Mouse (Mus musculus) liver, embryonic 12.5 days (tissue): Measurements from ENCODE around the gene Parvb. TPM values are rescaled to one million over a fixed set of nuclear protein-coding genes. Genes with fewer than 3 reads are reported as not detected.

Experiments
- ATAC-seq: fragments of 200-750 bp; cut with Nextera tagmentation; 2 replicates; pipeline ENCODE4 v1.8.0; 2017; ENCODE audit warnings: moderate number of reproducible peaks, mild to moderate bottlenecking, moderate library complexity
- H3K27ac ChIP-seq: fragments of 300-500 bp; sonication (generic); 2 replicates; pipeline ENCODE4 v1.5.1; 2016; ENCODE audit warnings: mild to moderate bottlenecking
- H3K27me3 ChIP-seq: fragments of 300-500 bp; sonication (generic); replicated peaks from 2 replicates; pipeline ENCODE4 v1.6.1; 2016; ENCODE audit warnings: mild to moderate bottlenecking, moderate library complexity
- H3K36me3 ChIP-seq: fragments of 300-500 bp; sonication (generic); 2 replicates; pipeline ENCODE4 v1.6.1; 2016; ENCODE audit warnings: mild to moderate bottlenecking, moderate library complexity
- H3K4me1 ChIP-seq: fragments of 300-500 bp; sonication (generic); 2 replicates; pipeline ENCODE4 v1.6.1; 2016
- H3K4me2 ChIP-seq: fragments of 300-500 bp; sonication (generic); 2 replicates; pipeline ENCODE4 v1.6.1; 2016; ENCODE audit warnings: mild to moderate bottlenecking, moderate library complexity
- H3K4me3 ChIP-seq: fragments of 300-500 bp; sonication (generic); 2 replicates; pipeline ENCODE4 v1.5.1; 2016; ENCODE audit warnings: mild to moderate bottlenecking, moderate library complexity
- H3K9ac ChIP-seq: fragments of 300-500 bp; sonication (generic); 2 replicates; pipeline ENCODE4 v1.6.1; 2016; ENCODE audit warnings: mild to moderate bottlenecking, moderate library complexity
- H3K9me3 ChIP-seq: fragments of 300-500 bp; sonication (generic); replicated peaks from 2 replicates; pipeline ENCODE4 v1.6.1; 2016; ENCODE audit warnings: mild to moderate bottlenecking, moderate library complexity
- WGBS: fragments of 180-500 bp; shearing (Covaris S2); methylation state at CpG from one replicate; pipeline ENCODE4 v1.1.7; 2016; ENCODE audit not compliant: insufficient replicate concordance; 5-methylcytosine and 5-hydroxymethylcytosine counted together
- polyA plus RNA-seq: library from polyadenylated mRNA; unstranded; fragments of >200 nt; fragmentation: Nextera tagmentation; extraction: Ambion mirVana; gene quantifications from 2 replicates; pipeline ENCODE4 v1.2.1, GENCODE M21; 2016

Gene Parvb
- polyA plus RNA-seq, 1 experiment from 2014 or later = 7.5 TPM

- WGBS = 29% methylated on average over 9 of the region's 9 CpGs
- Histone ChIP-seq H3K27ac (0 out of 2 replicates have a peak overlapping the region, but pooled peaks have one; percentile 22), H3K27me3 (peaks cover 24% of the 10 kb centered on the region), H3K4me2 (peak overlapping the region; percentile 11; the same call in 1 of the 2 replicates), H3K4me3 (no peak overlapping the region), H3K9ac (no peak overlapping the region), H3K4me1 (peaks cover 39% of the 10 kb centered on the region), H3K9me3 (no peaks in the 10 kb centered on the region), H3K36me3 (peaks cover 17% of the 10 kb centered on the region)
- ATAC-seq = no peak
Measured at GRCm38 (mm10) chr15:84218783-84219271, 13.0 kb upstream of the Parvb start.

- no peak for ATAC-seq
- Histone ChIP-seq H3K36me3 (no peaks in the 10 kb centered on the region), H3K9ac (no peak overlapping the region), H3K27ac (no peak overlapping the region), H3K4me2 (no peak overlapping the region), H3K27me3 (peaks cover 42% of the 10 kb centered on the region), H3K4me3 (no peak overlapping the region), H3K9me3 (no peaks in the 10 kb centered on the region), H3K4me1 (peaks cover 27% of the 10 kb centered on the region)
- WGBS = 75% methylated on average over 5 of the region's 5 CpGs
Measured at GRCm38 (mm10) chr15:84221539-84221938, 10.3 kb upstream of the Parvb start.

DNA sequence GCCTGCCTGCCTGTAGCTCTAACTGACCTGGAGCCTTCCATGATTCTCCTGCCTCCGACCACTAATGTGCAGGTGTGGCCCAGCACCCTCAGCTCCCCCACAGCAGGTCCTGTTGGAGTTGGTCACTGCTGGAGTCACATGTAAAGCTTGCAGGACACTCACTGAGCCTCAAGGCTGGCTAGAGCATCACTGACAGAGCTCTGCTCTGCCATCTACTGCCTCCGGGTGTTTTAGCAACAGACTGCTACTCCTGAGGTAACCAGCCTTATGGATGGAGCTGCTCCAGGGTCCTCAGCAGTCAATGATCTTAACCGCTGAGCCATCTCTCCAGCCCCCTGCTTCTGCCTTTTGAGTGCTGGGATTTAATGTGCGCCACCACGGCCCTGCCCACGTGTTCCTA lies 8.4 kb upstream of the Parvb start:
- Histone ChIP-seq H3K4me1 (peaks cover 11% of the 10 kb centered on the region; the same call in 1 of the 2 replicates), H3K36me3 (no peaks in the 10 kb centered on the region), H3K27ac (no peak overlapping the region), H3K9ac (no peak overlapping the region), H3K27me3 (peaks cover 40% of the 10 kb centered on the region), H3K9me3 (no peaks in the 10 kb centered on the region), H3K4me3 (no peak overlapping the region), H3K4me2 (no peak overlapping the region)
- no peak for ATAC-seq
- 40% methylated on average over 6 of the region's 6 CpGs for WGBS

DNA sequence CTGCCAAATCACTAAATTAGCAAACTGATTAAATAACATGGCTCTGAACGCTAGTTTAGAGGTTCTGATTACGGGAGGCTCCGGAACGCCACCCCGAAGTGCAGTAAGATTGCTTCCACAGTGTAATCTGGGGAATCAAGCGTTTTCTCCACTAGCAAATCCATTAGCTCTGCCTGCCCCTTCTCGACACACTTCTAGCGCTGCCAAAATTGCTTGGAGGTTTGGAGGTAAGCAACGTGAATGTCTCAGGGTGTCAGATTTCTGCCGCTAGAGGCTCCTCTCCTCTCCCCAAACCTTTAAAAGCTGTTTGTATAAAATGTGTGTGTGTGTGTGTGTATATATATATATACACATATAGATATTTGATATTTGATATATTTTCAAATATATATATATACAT lies 7.1 kb upstream of the Parvb start:
- H3K4me1 ChIP-seq = peaks cover 6% of the 10 kb centered on the region
- H3K9ac ChIP-seq = no peak overlapping the region
- no peak for ATAC-seq
- peaks cover 30% of the 10 kb centered on the region for H3K27me3 ChIP-seq
- H3K4me3 ChIP-seq = no peak overlapping the region
- no peaks in the 10 kb centered on the region for H3K36me3 ChIP-seq
- WGBS = 50% methylated on average over 10 of the region's 10 CpGs
- no peak overlapping the region for H3K4me2 ChIP-seq
- no peak overlapping the region for H3K27ac ChIP-seq
- no peaks in the 10 kb centered on the region for H3K9me3 ChIP-seq

- Histone ChIP-seq H3K4me1 (peaks cover 26% of the 10 kb centered on the region), H3K27ac (no peak overlapping the region), H3K9ac (no peak overlapping the region), H3K4me2 (no peak overlapping the region), H3K9me3 (no peaks in the 10 kb centered on the region), H3K36me3 (no peaks in the 10 kb centered on the region), H3K4me3 (no peak overlapping the region), H3K27me3 (peaks cover 25% of the 10 kb centered on the region)
- ATAC-seq = no peak
- 79% methylated on average over 15 of the region's 15 CpGs for WGBS
Measured at GRCm38 (mm10) chr15:84226918-84227317, 4.9 kb upstream of the Parvb start.

GRCm38 (mm10) chr15:84230661-84231060 lies 1.2 kb upstream of the Parvb start:
- no peaks in the 10 kb centered on the region for H3K9me3 ChIP-seq
- peak overlapping the region; percentile 92 for H3K27ac ChIP-seq
- H3K4me1 ChIP-seq = peaks cover 55% of the 10 kb centered on the region
- H3K27me3 ChIP-seq = peaks cover 13% of the 10 kb centered on the region
- H3K4me2 ChIP-seq = peak overlapping the region; percentile 88
- H3K9ac ChIP-seq = peak overlapping the region; percentile 73
- peak overlapping the region; percentile 75 for H3K4me3 ChIP-seq
- ATAC-seq = peak; percentile 78
- peaks cover 5% of the 10 kb centered on the region; the same call in 1 of the 2 replicates for H3K36me3 ChIP-seq
- WGBS = 5% methylated on average over 5 of the region's 5 CpGs

DNA sequence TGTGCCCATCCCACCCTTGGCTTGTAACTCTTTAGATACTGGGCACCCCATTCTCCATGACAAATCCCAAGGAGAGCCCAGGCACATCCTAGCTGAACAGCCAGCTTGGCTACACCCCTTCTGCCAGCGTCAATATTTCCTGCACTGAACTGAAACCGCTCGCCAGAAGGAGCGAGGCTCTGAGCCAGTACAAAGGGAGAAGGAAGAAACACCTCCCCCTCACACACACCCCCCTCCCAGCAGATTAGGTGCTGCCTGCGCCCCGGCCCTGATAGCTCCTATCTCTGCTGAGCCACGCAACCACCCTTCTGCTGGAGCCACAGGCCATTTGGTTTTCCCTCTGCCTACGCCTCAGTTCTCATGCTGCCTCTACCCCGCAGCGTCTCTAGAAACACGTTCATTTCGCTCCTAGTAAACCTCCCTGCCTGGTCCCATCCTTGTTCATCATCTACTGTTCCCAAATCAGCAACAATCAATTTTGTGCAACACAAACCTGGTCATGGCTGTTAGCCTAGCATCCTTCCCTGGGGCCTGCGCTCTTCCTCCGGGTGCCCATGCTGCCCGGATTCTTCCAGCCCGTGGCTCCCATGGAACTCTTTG lies 630 bp upstream of the Parvb start:
- peaks cover 58% of the 10 kb centered on the region for H3K4me1 ChIP-seq
- H3K9me3 ChIP-seq = no peaks in the 10 kb centered on the region
- WGBS = 1% methylated on average over 16 of the region's 16 CpGs
- peak overlapping the region; percentile 92 for H3K27ac ChIP-seq
- peaks cover 7% of the 10 kb centered on the region for H3K27me3 ChIP-seq
- peak overlapping the region; percentile 73 for H3K9ac ChIP-seq
- peak overlapping the region; percentile 75 for H3K4me3 ChIP-seq
- H3K4me2 ChIP-seq = peak overlapping the region; percentile 88
- ATAC-seq = peak; percentile 94
- peaks cover 5% of the 10 kb centered on the region; the same call in 1 of the 2 replicates for H3K36me3 ChIP-seq

DNA sequence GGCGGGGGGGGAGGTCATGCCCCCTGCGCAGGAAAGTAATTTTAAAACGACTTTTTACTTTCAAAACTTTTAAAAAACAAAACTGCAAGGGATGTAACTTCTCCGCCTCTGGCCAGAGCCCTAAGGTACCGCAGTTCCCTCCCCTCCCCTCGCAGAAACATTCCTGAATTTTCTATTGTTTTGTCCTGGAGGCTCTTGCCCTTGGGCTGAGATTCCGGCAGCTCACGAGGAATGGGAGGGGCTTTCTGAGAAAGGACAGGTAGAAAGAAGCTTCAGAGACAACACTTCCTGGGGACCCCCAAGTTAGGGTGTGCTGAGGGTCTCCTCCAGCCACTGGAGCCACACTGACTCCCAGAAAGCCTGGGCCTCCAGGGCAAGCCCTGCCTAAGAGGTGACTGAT lies 766 bp downstream of the Parvb start:
- ATAC-seq = no peak
- peaks cover 3% of the 10 kb centered on the region; the same call in 1 of the 2 replicates for H3K27me3 ChIP-seq
- H3K27ac ChIP-seq = peak overlapping the region; percentile 34
- peaks cover 62% of the 10 kb centered on the region for H3K4me1 ChIP-seq
- peak overlapping the region; percentile 73 for H3K9ac ChIP-seq
- WGBS = 35% methylated on average over 8 of the region's 8 CpGs
- peaks cover 5% of the 10 kb centered on the region; the same call in 1 of the 2 replicates for H3K36me3 ChIP-seq
- H3K9me3 ChIP-seq = no peaks in the 10 kb centered on the region
- H3K4me2 ChIP-seq = peak overlapping the region; percentile 88
- H3K4me3 ChIP-seq = peak overlapping the region; percentile 75

DNA sequence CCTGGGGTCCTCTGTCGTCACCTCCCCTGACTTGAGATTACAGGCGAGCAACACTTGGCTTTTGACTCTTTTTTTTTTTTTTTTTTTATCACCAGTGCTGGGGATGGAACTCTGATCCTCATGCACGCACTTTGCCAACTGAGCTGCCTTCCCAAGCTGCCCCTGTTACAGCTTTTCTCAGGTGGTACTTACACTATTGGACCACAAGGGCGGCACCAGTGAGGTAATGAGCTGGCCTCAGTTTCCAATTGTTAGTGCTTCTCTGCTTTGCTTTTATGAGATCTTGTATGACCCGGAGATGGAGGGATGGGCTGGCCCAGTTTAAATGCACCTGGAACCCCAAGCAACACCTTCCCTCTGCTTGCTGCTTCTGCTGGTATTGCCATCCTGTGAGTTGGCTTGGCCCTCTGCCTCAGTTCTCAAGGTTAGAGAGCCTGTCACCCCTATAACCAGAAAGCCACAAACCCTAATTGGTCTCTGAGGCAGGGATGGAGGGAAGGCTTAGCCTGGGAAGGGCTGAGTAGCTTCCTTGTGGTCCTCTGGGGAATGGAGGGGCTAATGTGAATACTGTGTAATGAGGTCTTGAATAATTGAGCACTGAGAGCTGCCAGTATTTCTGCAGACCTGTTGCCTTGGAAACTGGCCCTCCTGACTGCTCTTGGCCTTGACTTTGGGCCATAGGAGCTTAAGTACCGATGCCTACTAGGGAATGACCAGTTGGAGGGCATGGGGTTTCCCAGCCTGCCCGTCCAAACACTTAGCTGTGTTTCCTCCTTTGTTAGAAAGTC lies 3.1 kb downstream of the Parvb start:
- WGBS = 71% methylated on average over 7 of the region's 7 CpGs
- H3K4me1 ChIP-seq = peaks cover 74% of the 10 kb centered on the region

GRCm38 (mm10) chr15:84235646-84236045 lies 3.8 kb downstream of the Parvb start:
- peaks cover 67% of the 10 kb centered on the region for H3K4me1 ChIP-seq
- ATAC-seq = no peak
- no peak overlapping the region for H3K4me3 ChIP-seq
- no peak overlapping the region for H3K27ac ChIP-seq
- H3K27me3 ChIP-seq = peaks cover 23% of the 10 kb centered on the region
- H3K4me2 ChIP-seq = peak overlapping the region; percentile 8; the same call in 1 of the 2 replicates
- no peaks in the 10 kb centered on the region for H3K9me3 ChIP-seq
- peaks cover 5% of the 10 kb centered on the region; the same call in 1 of the 2 replicates for H3K36me3 ChIP-seq
- WGBS = 36% methylated on average over 7 of the region's 7 CpGs
- no peak overlapping the region for H3K9ac ChIP-seq

More for the DNA sequence above, 3.1 kb downstream of the Parvb start:
- no peak for ATAC-seq
- Histone ChIP-seq H3K27me3 (peaks cover 20% of the 10 kb centered on the region), H3K27ac (peak overlapping the region; percentile 20; the same call in 1 of the 2 replicates), H3K9me3 (no peaks in the 10 kb centered on the region), H3K9ac (no peak overlapping the region), H3K36me3 (peaks cover 5% of the 10 kb centered on the region; the same call in 1 of the 2 replicates), H3K4me2 (peak overlapping the region; percentile 8; the same call in 1 of the 2 replicates), H3K4me3 (no peak overlapping the region)

DNA sequence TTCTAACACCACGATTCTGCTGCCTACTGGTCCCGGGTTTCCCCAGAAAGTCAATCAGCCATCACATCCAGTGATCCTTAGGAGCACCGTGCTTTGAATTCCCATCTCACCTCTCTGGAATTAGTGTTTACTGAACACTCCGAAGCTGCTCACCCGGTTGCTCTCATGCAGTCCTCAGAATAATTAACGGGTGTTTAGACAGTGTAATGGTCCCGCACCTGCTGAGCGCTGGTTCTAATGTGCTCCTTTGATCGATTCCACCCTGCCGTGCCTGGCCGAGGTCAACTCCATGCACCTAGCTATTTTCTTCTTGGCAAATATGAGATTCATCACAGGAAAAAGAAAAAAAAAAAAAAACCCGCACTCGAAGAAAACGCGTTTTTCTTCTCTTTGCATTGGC lies 6.7 kb downstream of the Parvb start:
- H3K4me2 ChIP-seq = 0 out of 2 replicates have a peak overlapping the region, but pooled peaks have one; percentile 40
- H3K36me3 ChIP-seq = peaks cover 5% of the 10 kb centered on the region; the same call in 1 of the 2 replicates
- H3K9ac ChIP-seq = no peak overlapping the region
- WGBS = 60% methylated on average over 15 of the region's 15 CpGs
- H3K9me3 ChIP-seq = no peaks in the 10 kb centered on the region
- H3K27me3 ChIP-seq = peaks cover 24% of the 10 kb centered on the region
- H3K27ac ChIP-seq = no peak overlapping the region
- no peak overlapping the region for H3K4me3 ChIP-seq
- ATAC-seq = no peak
- H3K4me1 ChIP-seq = peaks cover 40% of the 10 kb centered on the region

DNA sequence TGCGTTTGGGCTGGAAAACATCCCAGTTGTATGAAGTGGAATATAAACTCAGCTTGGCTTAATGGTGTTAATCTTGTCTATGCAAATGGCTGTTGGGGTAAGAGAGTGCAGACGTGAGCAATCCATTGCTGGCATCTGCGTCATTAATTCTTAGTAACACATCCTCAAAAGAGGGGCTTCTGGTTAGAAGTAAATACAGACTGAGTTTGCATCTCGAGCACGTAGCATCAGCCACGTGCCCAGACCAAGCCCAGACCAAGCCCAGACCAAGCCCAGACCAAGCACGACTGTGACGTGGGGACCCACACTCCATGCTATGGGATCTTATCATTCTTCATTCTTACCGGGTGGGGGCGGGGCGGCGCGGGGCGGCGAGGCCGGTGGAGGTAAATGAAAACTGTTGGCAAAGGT lies 7.2 kb downstream of the Parvb start:
- no peak for ATAC-seq
- Histone ChIP-seq H3K27me3 (peaks cover 24% of the 10 kb centered on the region), H3K27ac (no peak overlapping the region), H3K36me3 (peaks cover 5% of the 10 kb centered on the region; the same call in 1 of the 2 replicates), H3K4me3 (no peak overlapping the region), H3K9me3 (no peaks in the 10 kb centered on the region), H3K4me1 (peaks cover 36% of the 10 kb centered on the region), H3K9ac (no peak overlapping the region), H3K4me2 (peak overlapping the region; percentile 40)
- 16% methylated on average over 16 of the region's 16 CpGs for WGBS
